Mouse (Mus musculus) embryonic facial prominence, embryonic 11.5 days (tissue): ENCODE results near the gene Hnrnpll. TPM values are rescaled to one million over a fixed set of nuclear protein-coding genes. Genes with fewer than 3 reads are reported as not detected.
"Not testable (repeated sequence)": the region's sequence is repeated elsewhere in the genome, so short reads cannot be mapped to it uniquely, and the experiment has no call there.

Experiments used
- ATAC-seq: fragments of 200-750 bp; cut with Nextera tagmentation; replicated peaks from 2 replicates; pipeline ENCODE4 v1.8.0; 2017; ENCODE audit warnings: low read depth; ENCODE audit not compliant: insufficient number of reproducible peaks, low FRiP score, low TSS enrichment
- DNase-seq: peaks from one replicate; pipeline ENCODE4 v3.0.0-alpha.2; 2015; ENCODE audit warnings: low spot score
- H3K27ac ChIP-seq: fragments of 300-500 bp; sonication (generic); replicated peaks from 2 replicates; pipeline ENCODE4 v1.5.1; 2014; ENCODE audit warnings: mild to moderate bottlenecking, low read depth, low read length, control low read depth
- H3K27me3 ChIP-seq: fragments of 300-500 bp; sonication (generic); 2 replicates; pipeline ENCODE4 v1.6.1; 2014; ENCODE audit warnings: mild to moderate bottlenecking, low read length, moderate library complexity, mixed read lengths; ENCODE audit not compliant: control insufficient read depth, insufficient read depth
- H3K36me3 ChIP-seq: fragments of 300-500 bp; sonication (generic); replicated peaks from 2 replicates; pipeline ENCODE4 v1.6.1; 2014; ENCODE audit warnings: low read depth, mild to moderate bottlenecking, low read length, moderate library complexity, mixed read lengths; ENCODE audit not compliant: control insufficient read depth, insufficient read depth
- H3K4me1 ChIP-seq: fragments of 300-500 bp; sonication (generic); 2 replicates; pipeline ENCODE4 v1.6.1; 2014; ENCODE audit warnings: low read length, mixed read lengths; ENCODE audit not compliant: control insufficient read depth, insufficient read depth
- H3K4me2 ChIP-seq: fragments of 300-500 bp; sonication (generic); 2 replicates; pipeline ENCODE4 v1.6.1; 2014; ENCODE audit warnings: low read depth, mild to moderate bottlenecking, control low read depth, low read length, moderate library complexity
- H3K4me3 ChIP-seq: fragments of 300-500 bp; sonication (generic); 2 replicates; pipeline ENCODE4 v1.5.1; 2014; ENCODE audit warnings: low read depth, low read length, control low read depth
- H3K9ac ChIP-seq: fragments of 300-500 bp; sonication (generic); replicated peaks from 2 replicates; pipeline ENCODE4 v1.6.1; 2014; ENCODE audit warnings: mild to moderate bottlenecking, control low read depth, low read length
- H3K9me3 ChIP-seq: fragments of 300-500 bp; sonication (generic); replicated peaks from 2 replicates; pipeline ENCODE4 v1.6.1; 2016; ENCODE audit warnings: mild to moderate bottlenecking, low read length, inconsistent platforms, mixed read lengths; ENCODE audit not compliant: control insufficient read depth
- WGBS: fragments of 180-500 bp; shearing (Covaris S2); extraction: QIAGEN DNeasy Blood & Tissue Kit; methylation state at CpG from one replicate; pipeline ENCODE4 v1.1.7; 2014; 5-methylcytosine and 5-hydroxymethylcytosine counted together
- polyA plus RNA-seq: library from polyadenylated mRNA; unstranded; fragments of >200 nt; fragmentation: Nextera tagmentation; extraction: Ambion mirVana; gene quantifications from 2 replicates; pipeline ENCODE4 v1.2.1, GENCODE M21; 2014

Gene Hnrnpll
- polyA plus RNA-seq, 1 experiment from 2014 or later = 127 TPM

DNA sequence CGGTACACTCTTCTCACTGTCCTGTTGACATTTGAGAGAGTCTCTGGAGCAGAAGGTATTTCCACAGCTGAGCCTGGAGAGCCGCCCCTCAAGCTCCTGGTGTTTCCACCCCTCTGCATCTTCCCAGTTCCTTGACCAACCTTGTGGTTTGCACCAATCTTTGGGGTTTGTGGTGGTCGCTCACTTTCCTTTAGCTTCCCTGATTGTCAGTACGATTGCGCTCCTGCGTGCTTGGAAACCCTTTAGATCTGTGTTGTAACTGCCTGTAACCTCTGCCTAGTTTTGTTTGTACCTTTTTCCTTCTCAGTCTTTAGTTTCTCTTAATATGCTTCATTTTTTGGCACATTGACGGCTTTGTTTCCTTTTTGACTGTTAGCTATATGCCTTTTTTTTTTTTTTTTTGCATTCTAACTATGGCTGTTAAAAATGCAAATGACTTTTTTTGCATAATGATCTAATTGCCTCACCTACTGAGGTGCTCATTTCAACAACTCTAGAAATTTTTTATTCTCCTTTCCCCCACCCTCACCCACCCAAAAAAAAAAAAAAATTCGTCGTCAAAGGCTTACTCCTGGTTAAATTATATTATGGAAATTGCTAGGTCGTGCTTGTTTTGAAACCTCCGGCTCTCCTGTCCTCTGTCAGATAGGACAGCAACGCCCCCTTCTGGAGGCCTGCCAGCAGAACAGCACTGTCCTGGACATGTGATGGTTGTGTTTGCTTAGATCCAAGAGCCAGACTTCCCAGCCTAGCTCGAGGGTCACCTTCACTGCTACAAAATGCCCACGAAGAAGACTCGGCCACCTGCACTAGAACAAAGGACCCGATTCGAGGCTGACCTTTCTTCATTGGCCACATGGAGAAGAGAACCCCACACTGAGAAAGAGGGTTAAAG is 57.5 kb downstream of the Hnrnpll start:
- no peak overlapping the region for H3K4me3 ChIP-seq
- H3K27ac ChIP-seq = no peak overlapping the region
- no peak overlapping the region for H3K4me2 ChIP-seq
- peak; percentile 71 for DNase-seq
- H3K27me3 ChIP-seq = no peaks in the 10 kb centered on the region
- ATAC-seq = peak; percentile 26; the same call in 1 of the 2 replicates
- no peaks in the 10 kb centered on the region for H3K36me3 ChIP-seq
- WGBS = 49% methylated on average over 17 of the region's 17 CpGs
- no peaks in the 10 kb centered on the region for H3K4me1 ChIP-seq
- H3K9ac ChIP-seq = no peak overlapping the region
- H3K9me3 ChIP-seq = no peaks in the 10 kb centered on the region

DNA sequence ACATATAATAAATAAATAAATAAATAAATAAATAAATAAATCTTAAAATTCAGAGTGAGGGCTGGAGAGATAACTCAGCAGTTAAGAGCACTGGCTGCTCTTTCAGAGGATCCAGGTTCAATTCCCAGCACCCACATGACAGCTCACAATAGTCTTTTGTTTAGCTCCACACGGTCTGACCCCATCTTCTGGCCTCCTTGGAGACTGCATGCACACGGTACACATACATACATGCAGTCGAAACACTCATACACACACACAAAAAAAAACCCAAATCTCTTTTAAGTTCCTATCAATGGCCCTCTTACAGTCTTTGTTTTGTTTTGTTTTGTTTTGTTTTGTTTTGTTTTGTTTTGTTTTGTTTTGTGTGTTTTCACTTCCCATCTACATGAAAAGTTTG is 58.3 kb downstream of the Hnrnpll start:
- not testable (repeated sequence) for H3K36me3 ChIP-seq, H3K27ac ChIP-seq, H3K9me3 ChIP-seq, H3K4me3 ChIP-seq, ATAC-seq, DNase-seq, H3K9ac ChIP-seq, H3K4me2 ChIP-seq, H3K4me1 ChIP-seq, H3K27me3 ChIP-seq
- 95% methylated on average over 3 of the region's 3 CpGs for WGBS

DNA sequence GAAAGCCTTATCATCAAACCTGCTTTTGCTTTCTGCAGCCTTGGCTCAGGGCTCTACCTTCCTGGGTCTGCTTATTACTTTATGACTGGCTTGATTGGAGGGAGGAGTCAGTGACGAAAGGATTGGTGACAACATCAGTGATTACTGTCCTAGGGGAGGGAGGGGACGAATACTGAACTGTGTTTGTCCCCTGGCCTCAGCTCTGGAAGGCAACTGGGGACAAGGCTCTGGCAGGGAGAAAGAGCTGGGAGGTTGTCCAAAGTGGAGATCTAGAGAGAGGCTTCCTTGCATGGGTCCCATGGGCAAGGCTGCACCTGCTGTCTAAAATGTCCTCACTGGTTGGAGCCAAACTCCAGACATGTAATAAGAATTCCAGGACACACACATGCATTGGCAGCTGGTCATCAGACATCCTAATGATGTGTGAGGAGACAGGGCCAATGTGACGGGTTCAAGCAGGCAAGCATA is 59.7 kb downstream of the Hnrnpll start:
- no peak for ATAC-seq
- Histone ChIP-seq H3K4me2 (no peak overlapping the region), H3K9me3 (no peaks in the 10 kb centered on the region), H3K4me3 (no peak overlapping the region), H3K4me1 (no peaks in the 10 kb centered on the region), H3K36me3 (no peaks in the 10 kb centered on the region), H3K9ac (no peak overlapping the region), H3K27me3 (no peaks in the 10 kb centered on the region), H3K27ac (no peak overlapping the region)
- 73% methylated on average over 3 of the region's 3 CpGs for WGBS
- no peak for DNase-seq

DNA sequence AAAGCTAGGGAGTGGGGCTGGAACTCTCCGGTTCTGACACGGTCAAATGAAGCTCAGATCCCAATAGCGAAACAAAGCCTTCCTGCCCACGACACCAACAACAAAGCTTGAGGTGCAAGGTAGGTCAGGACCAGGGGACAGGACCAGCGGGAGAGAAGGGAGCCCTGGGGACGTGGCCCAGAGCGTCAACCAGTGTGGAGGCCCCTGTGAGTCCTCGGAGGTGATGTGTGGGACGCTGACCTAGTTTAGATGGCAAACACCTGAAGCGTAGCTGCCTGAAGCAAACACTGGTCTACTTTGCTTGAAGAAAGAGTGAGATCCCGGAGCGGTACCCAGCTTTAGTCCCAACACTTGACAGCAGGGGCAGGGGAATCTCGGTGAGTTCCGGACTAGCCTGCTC is 62.5 kb downstream of the Hnrnpll start:
- ATAC-seq = no peak
- WGBS = 89% methylated on average over 14 of the region's 14 CpGs

DNA sequence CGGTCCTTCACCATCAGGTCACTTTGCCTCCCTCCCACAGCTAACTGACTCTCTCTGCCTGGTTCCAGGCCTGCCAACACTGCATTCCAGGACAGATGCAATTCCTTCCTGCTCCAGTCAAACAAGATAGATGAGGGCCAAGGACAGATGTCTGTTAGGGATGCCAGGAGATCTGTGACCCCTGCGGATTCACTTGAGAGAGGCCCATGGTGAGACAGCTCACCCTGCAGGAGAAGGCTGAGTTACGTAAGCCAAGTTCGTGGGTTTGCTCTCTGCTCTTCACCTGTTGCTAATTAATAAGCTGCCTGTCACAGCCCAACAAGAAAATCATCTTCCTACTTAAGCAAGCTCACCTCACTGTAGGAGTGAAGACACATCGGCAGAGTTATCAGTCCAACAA is 63.1 kb downstream of the Hnrnpll start:
- no peak overlapping the region for H3K9ac ChIP-seq
- no peak overlapping the region for H3K4me3 ChIP-seq
- no peaks in the 10 kb centered on the region for H3K4me1 ChIP-seq
- ATAC-seq (no peak), DNase-seq (no peak)
- no peaks in the 10 kb centered on the region for H3K27me3 ChIP-seq
- no peak overlapping the region for H3K4me2 ChIP-seq
- WGBS = 74% methylated on average over 5 of the region's 5 CpGs
- H3K36me3 ChIP-seq = no peaks in the 10 kb centered on the region
- no peak overlapping the region for H3K27ac ChIP-seq
- H3K9me3 ChIP-seq = no peaks in the 10 kb centered on the region

More for the DNA sequence above, 62.5 kb downstream of the Hnrnpll start:
- H3K27me3 ChIP-seq = no peaks in the 10 kb centered on the region
- H3K4me2 ChIP-seq = no peak overlapping the region
- no peak for DNase-seq
- H3K4me1 ChIP-seq = no peaks in the 10 kb centered on the region
- H3K27ac ChIP-seq = no peak overlapping the region
- H3K9me3 ChIP-seq = no peaks in the 10 kb centered on the region
- no peak overlapping the region for H3K4me3 ChIP-seq
- no peaks in the 10 kb centered on the region for H3K36me3 ChIP-seq
- H3K9ac ChIP-seq = no peak overlapping the region

DNA sequence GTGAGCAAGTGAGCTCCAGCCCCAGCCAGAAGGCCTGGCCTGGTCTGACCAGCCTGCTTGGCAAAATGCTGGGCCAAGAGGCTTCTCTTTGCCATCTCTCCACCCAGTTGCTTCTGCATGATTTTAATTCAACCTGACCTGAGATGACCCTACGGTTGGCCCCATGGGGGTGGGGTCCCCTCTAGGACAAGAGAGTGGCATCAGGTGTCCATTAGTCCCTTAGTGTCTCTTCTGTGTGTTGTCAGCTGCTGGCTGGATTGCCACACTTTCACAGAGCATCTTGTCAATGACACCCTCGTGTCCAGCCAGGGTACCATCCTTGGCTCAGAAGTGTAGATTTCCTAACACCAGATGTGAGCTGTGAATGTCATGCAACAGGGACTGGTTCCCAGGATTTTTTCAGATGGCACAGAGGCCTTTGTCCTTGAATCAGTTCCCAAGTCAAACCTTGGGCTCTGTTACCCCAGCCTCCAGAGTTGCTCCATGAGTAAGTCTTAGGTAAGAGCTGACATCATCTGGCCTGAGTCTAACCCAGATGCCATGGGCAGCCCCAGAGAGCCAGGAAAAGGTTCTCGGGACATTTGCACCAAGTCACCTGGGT is 66.9 kb downstream of the Hnrnpll start:
- Histone ChIP-seq H3K9ac (no peak overlapping the region), H3K4me3 (no peak overlapping the region), H3K36me3 (no peaks in the 10 kb centered on the region), H3K4me1 (no peaks in the 10 kb centered on the region), H3K27me3 (no peaks in the 10 kb centered on the region), H3K27ac (no peak overlapping the region), H3K4me2 (no peak overlapping the region), H3K9me3 (no peaks in the 10 kb centered on the region)
- 83% methylated on average over 3 of the region's 3 CpGs for WGBS
- DNase-seq (no peak), ATAC-seq (no peak)

DNA sequence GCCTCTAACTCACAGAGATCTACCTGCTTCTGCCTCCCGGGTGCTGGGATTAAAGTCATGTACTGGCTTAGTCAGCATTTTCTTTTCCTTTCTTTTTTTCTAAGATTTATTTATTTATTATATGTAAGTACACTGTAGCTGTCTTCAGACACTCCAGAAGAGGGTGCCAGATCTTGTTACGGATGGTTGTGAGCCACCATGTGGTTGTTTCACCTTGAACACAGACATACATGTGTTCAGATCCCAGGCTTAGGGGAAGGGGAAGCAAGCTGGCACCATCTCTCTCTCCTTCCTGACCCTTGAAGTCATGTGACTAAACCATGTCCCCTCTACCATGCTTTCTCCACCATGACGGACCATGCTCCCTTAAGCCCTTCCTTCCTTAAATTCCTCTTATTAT is 70.0 kb downstream of the Hnrnpll start:
- Histone ChIP-seq H3K27me3 (no peaks in the 10 kb centered on the region), H3K9me3 (no peaks in the 10 kb centered on the region), H3K27ac (no peak overlapping the region), H3K4me3 (no peak overlapping the region), H3K4me2 (no peak overlapping the region), H3K36me3 (no peaks in the 10 kb centered on the region), H3K4me1 (no peaks in the 10 kb centered on the region), H3K9ac (no peak overlapping the region)
- DNase-seq (no peak), ATAC-seq (no peak)
- 87% methylated on average over 3 of the region's 3 CpGs for WGBS
